Mouse (Mus musculus) hindbrain, embryonic 16.5 days (tissue): ENCODE measurements around the gene Ugt1a9. TPM values are rescaled to one million over a fixed set of nuclear protein-coding genes. Genes with fewer than 3 reads are reported as not detected.
"Not testable (repeated sequence)": the region's sequence is repeated elsewhere in the genome, so short reads cannot be mapped to it uniquely, and the experiment has no call there.

Experiments
- ATAC-seq: fragments of 200-750 bp; cut with Nextera tagmentation; 2 replicates; pipeline ENCODE4 v1.8.0; 2017; ENCODE audit warnings: moderate TSS enrichment, moderate library complexity
- H3K27ac ChIP-seq: fragments of 300-500 bp; sonication (generic); 2 replicates; pipeline ENCODE4 v1.5.1; 2014; ENCODE audit warnings: low read depth, mild to moderate bottlenecking, control low read depth, low read length, moderate library complexity
- H3K27me3 ChIP-seq: fragments of 300-500 bp; sonication (generic); replicated peaks from 2 replicates; pipeline ENCODE4 v1.6.1; 2014; ENCODE audit warnings: low read length; ENCODE audit not compliant: control insufficient read depth, insufficient read depth
- H3K36me3 ChIP-seq: fragments of 300-500 bp; sonication (generic); 2 replicates; pipeline ENCODE4 v1.6.1; 2014; ENCODE audit warnings: mild to moderate bottlenecking, low read length, moderate library complexity, mixed read lengths; ENCODE audit not compliant: control insufficient read depth, insufficient read depth
- H3K4me1 ChIP-seq: fragments of 300-500 bp; sonication (generic); 2 replicates; pipeline ENCODE4 v1.6.1; 2014; ENCODE audit warnings: low read depth, low read length; ENCODE audit not compliant: control insufficient read depth, insufficient read depth
- H3K4me2 ChIP-seq: fragments of 300-500 bp; sonication (generic); 2 replicates; pipeline ENCODE4 v1.6.1; 2014; ENCODE audit warnings: mild to moderate bottlenecking, low read length, control low read depth, moderate library complexity
- H3K4me3 ChIP-seq: fragments of 300-500 bp; sonication (generic); 2 replicates; pipeline ENCODE4 v1.5.1; 2014; ENCODE audit warnings: mild to moderate bottlenecking, low read length, control low read depth, moderate library complexity
- H3K9ac ChIP-seq: fragments of 300-500 bp; sonication (generic); 2 replicates; pipeline ENCODE4 v1.6.1; 2014; ENCODE audit warnings: low read depth, mild to moderate bottlenecking, control low read depth, low read length, moderate library complexity
- H3K9me3 ChIP-seq: fragments of 300-500 bp; sonication (generic); 2 replicates; pipeline ENCODE4 v1.6.1; 2014; ENCODE audit warnings: mild to moderate bottlenecking, low read length, moderate library complexity; ENCODE audit not compliant: control insufficient read depth
- WGBS: fragments of 180-500 bp; shearing (Covaris S2); extraction: QIAGEN DNeasy Blood & Tissue Kit; methylation state at CpG from one replicate; pipeline ENCODE4 v1.1.7; 2014; 5-methylcytosine and 5-hydroxymethylcytosine counted together
- polyA plus RNA-seq: library from polyadenylated mRNA; unstranded; fragments of >200 nt; fragmentation: Nextera tagmentation; extraction: Ambion mirVana; gene quantifications from 2 replicates; pipeline ENCODE4 v1.2.1, GENCODE M21; 2015

The Ugt1a9 gene
- polyA plus RNA-seq, 1 experiment from 2014 or later = not detected

- Histone ChIP-seq H3K4me2 (no peak overlapping the region), H3K36me3 (no peaks in the 10 kb centered on the region), H3K4me3 (no peak overlapping the region), H3K9ac (no peak overlapping the region), H3K4me1 (no peaks in the 10 kb centered on the region), H3K27ac (no peak overlapping the region), H3K27me3 (no peaks in the 10 kb centered on the region), H3K9me3 (peaks cover 37% of the 10 kb centered on the region)
- ATAC-seq = no peak
- WGBS = 26% methylated on average over 1 of the region's 1 CpGs
These were observed 148.5 kb downstream of the Ugt1a9 start for GRCm38 (mm10) chr1:88219054-88219453.

- Histone ChIP-seq H3K9ac (no peak overlapping the region), H3K4me1 (no peaks in the 10 kb centered on the region), H3K27me3 (no peaks in the 10 kb centered on the region), H3K4me2 (no peak overlapping the region), H3K27ac (no peak overlapping the region), H3K9me3 (peaks cover 27% of the 10 kb centered on the region), H3K4me3 (no peak overlapping the region), H3K36me3 (no peaks in the 10 kb centered on the region)
- ATAC-seq = no peak
These were observed 149.7 kb downstream of the Ugt1a9 start for GRCm38 (mm10) chr1:88220336-88220735.

GRCm38 (mm10) chr1:88222216-88222615 is 151.6 kb downstream of the Ugt1a9 start:
- Histone ChIP-seq H3K36me3 (no peaks in the 10 kb centered on the region), H3K9ac (no peak overlapping the region), H3K9me3 (peaks cover 28% of the 10 kb centered on the region), H3K4me1 (no peaks in the 10 kb centered on the region), H3K27ac (no peak overlapping the region), H3K4me2 (no peak overlapping the region), H3K4me3 (no peak overlapping the region), H3K27me3 (no peaks in the 10 kb centered on the region)
- 47% methylated on average over 2 of the region's 2 CpGs for WGBS
- no peak for ATAC-seq

GRCm38 (mm10) chr1:88223011-88223515 is 152.5 kb downstream of the Ugt1a9 start:
- H3K9me3 ChIP-seq = peaks cover 31% of the 10 kb centered on the region
- not testable (repeated sequence) for H3K4me1 ChIP-seq, H3K36me3 ChIP-seq, H3K4me3 ChIP-seq, ATAC-seq, H3K27ac ChIP-seq, H3K9ac ChIP-seq, H3K4me2 ChIP-seq, H3K27me3 ChIP-seq

GRCm38 (mm10) chr1:88223591-88223990 is 153.0 kb downstream of the Ugt1a9 start:
- Histone ChIP-seq H3K9ac (no peak overlapping the region), H3K36me3 (no peaks in the 10 kb centered on the region), H3K4me1 (no peaks in the 10 kb centered on the region), H3K4me2 (no peak overlapping the region), H3K27ac (no peak overlapping the region), H3K27me3 (no peaks in the 10 kb centered on the region), H3K9me3 (peaks cover 36% of the 10 kb centered on the region), H3K4me3 (no peak overlapping the region)
- WGBS = 54% methylated on average over 1 of the region's 1 CpGs
- no peak for ATAC-seq

GRCm38 (mm10) chr1:88224029-88224776 is 153.6 kb downstream of the Ugt1a9 start:
- Histone ChIP-seq H3K27me3 (no peaks in the 10 kb centered on the region), H3K27ac (no peak overlapping the region), H3K4me3 (no peak overlapping the region), H3K36me3 (no peaks in the 10 kb centered on the region), H3K4me1 (no peaks in the 10 kb centered on the region), H3K9me3 (peaks cover 42% of the 10 kb centered on the region), H3K9ac (no peak overlapping the region), H3K4me2 (no peak overlapping the region)
- 68% methylated on average over 2 of the region's 2 CpGs for WGBS
- ATAC-seq = no peak

- peaks cover 53% of the 10 kb centered on the region for H3K9me3 ChIP-seq
- 41% methylated on average over 2 of the region's 2 CpGs for WGBS
- H3K9ac ChIP-seq, H3K36me3 ChIP-seq, ATAC-seq, H3K4me3 ChIP-seq, H3K27me3 ChIP-seq, H3K4me2 ChIP-seq, H3K27ac ChIP-seq, H3K4me1 ChIP-seq: not testable (repeated sequence)
These were observed 154.7 kb downstream of the Ugt1a9 start for GRCm38 (mm10) chr1:88225301-88225700.

- Histone ChIP-seq H3K4me1 (no peaks in the 10 kb centered on the region), H3K4me2 (no peak overlapping the region), H3K27me3 (no peaks in the 10 kb centered on the region), H3K9ac (no peak overlapping the region), H3K9me3 (peaks cover 57% of the 10 kb centered on the region), H3K27ac (no peak overlapping the region), H3K36me3 (no peaks in the 10 kb centered on the region), H3K4me3 (no peak overlapping the region)
- no peak for ATAC-seq
These were observed 155.1 kb downstream of the Ugt1a9 start for GRCm38 (mm10) chr1:88225741-88226140.

GRCm38 (mm10) chr1:88226670-88227379 is 156.2 kb downstream of the Ugt1a9 start, which contains the start of gene Mroh2a:
Gene Mroh2a, plus strand, starts transcription at chr1:88226986.
- no peak within 1 kb of the TSS for H3K9ac ChIP-seq
- WGBS = 59% methylated on average over 5 of the region's 5 CpGs
- ATAC-seq = no peak

More at GRCm38 (mm10) chr1:88226670-88227379, 156.2 kb downstream of the Ugt1a9 start, which contains the start of gene Mroh2a:
- no peaks in the 10 kb centered on the region for H3K27me3 ChIP-seq
- no peak within 1 kb of the TSS for H3K4me2 ChIP-seq
- no peak within 1 kb of the TSS for H3K27ac ChIP-seq
- H3K9me3 ChIP-seq = peaks cover 68% of the 10 kb centered on the region
- no peaks in the 10 kb centered on the region for H3K4me1 ChIP-seq
- H3K4me3 ChIP-seq = no peak within 1 kb of the TSS
- no peaks in the 10 kb centered on the region for H3K36me3 ChIP-seq
